Mouse (Mus musculus) limb, embryonic 14.5 days (tissue): ENCODE measurements at regions not wholly inside any gene's neighbourhood (a gene's known extent, or its start where the extent isn't known, plus 50 kb on each side); places are given as distances from the start of the nearest gene placed in this dataset.

Source experiments
- ATAC-seq: fragments of 200-750 bp; cut with Nextera tagmentation; 2 replicates; pipeline ENCODE4 v1.8.0; 2017; ENCODE audit warnings: low read depth, moderate number of reproducible peaks, moderate TSS enrichment; ENCODE audit not compliant: low FRiP score
- DNase-seq: peaks from one replicate; pipeline ENCODE4 v3.0.0-alpha.2; 2015; ENCODE audit warnings: low spot score
- H3K27ac ChIP-seq: fragments of 300-500 bp; sonication (generic); replicated peaks from 2 replicates; pipeline ENCODE4 v1.5.1; 2014; ENCODE audit warnings: low read depth, mild to moderate bottlenecking, low read length, moderate library complexity, mixed read lengths
- H3K27me3 ChIP-seq: fragments of 300-500 bp; sonication (generic); 2 replicates; pipeline ENCODE4 v1.6.1; 2014; ENCODE audit warnings: low read length, mixed read lengths; ENCODE audit not compliant: control insufficient read depth, insufficient read depth
- H3K36me3 ChIP-seq: fragments of 300-500 bp; sonication (generic); 2 replicates; pipeline ENCODE4 v1.6.1; 2014; ENCODE audit warnings: mild to moderate bottlenecking, low read length, moderate library complexity, mixed read lengths; ENCODE audit not compliant: control insufficient read depth, insufficient read depth
- H3K4me1 ChIP-seq: fragments of 300-500 bp; sonication (generic); 2 replicates; pipeline ENCODE4 v1.6.1; 2014; ENCODE audit warnings: antibody characterized with exemption, low read length, mixed read lengths; ENCODE audit not compliant: control insufficient read depth, insufficient read depth
- H3K4me2 ChIP-seq: fragments of 300-500 bp; sonication (generic); replicated peaks from 2 replicates; pipeline ENCODE4 v1.6.1; 2014; ENCODE audit warnings: low read depth, mild to moderate bottlenecking, low read length, moderate library complexity; ENCODE audit not compliant: severe bottlenecking
- H3K4me3 ChIP-seq: fragments of 300-500 bp; sonication (generic); replicated peaks from 2 replicates; pipeline ENCODE4 v1.5.1; 2014; ENCODE audit warnings: low read length
- H3K9ac ChIP-seq: fragments of 300-500 bp; sonication (generic); 2 replicates; pipeline ENCODE4 v1.6.1; 2014; ENCODE audit warnings: mild to moderate bottlenecking, low read depth, low read length, moderate library complexity; ENCODE audit not compliant: severe bottlenecking
- H3K9me3 ChIP-seq: fragments of 300-500 bp; sonication (generic); 2 replicates; pipeline ENCODE4 v1.6.1; 2016; ENCODE audit warnings: low read length; ENCODE audit not compliant: control insufficient read depth
- POLR2A ChIP-seq: fragments of 200-500 bp; IDR thresholded peaks from 2 replicates; pipeline ENCODE4 v1.8.0; 2012; ENCODE audit warnings: inconsistent platforms, mild to moderate bottlenecking, moderate library complexity, borderline replicate concordance; ENCODE audit not compliant: insufficient read depth, insufficient read length; ENCODE audit errors: extremely low read depth
- WGBS: fragments of 180-500 bp; shearing (Covaris S2); extraction: QIAGEN DNeasy Blood & Tissue Kit; methylation state at CpG from one replicate; pipeline ENCODE4 v1.1.7; 2014; 5-methylcytosine and 5-hydroxymethylcytosine counted together

DNA sequence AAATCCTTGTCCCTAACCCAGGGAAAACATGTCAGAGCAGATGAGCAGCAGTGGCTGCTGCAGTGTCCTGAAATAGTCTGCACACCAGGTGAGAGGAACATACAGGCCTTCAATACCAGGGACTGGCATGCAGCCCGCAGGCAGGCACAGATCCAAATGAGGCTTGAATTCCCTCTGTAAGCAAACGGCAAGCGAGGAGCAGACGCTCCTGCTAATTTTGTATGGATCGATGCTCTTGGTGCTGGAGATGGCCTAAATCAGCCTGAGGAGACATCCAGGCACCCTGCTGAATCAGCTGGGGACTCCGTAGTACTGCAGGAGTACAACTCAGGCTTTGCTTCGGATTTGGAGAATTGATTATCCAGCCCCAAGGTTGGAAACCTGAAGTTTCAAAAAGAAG lies 1273.2 kb downstream of the Gsdmc2 start:
- Histone ChIP-seq H3K4me3 (no peak overlapping the region), H3K27me3 (no peaks in the 10 kb centered on the region), H3K4me2 (no peak overlapping the region), H3K27ac (no peak overlapping the region), H3K9ac (no peak overlapping the region), H3K9me3 (no peaks in the 10 kb centered on the region), H3K4me1 (no peaks in the 10 kb centered on the region), H3K36me3 (no peaks in the 10 kb centered on the region)
- no peak for DNase-seq
- 75% methylated on average over 7 of the region's 7 CpGs for WGBS
- no peak for TF ChIP-seq POLR2A
- ATAC-seq: no peak

DNA sequence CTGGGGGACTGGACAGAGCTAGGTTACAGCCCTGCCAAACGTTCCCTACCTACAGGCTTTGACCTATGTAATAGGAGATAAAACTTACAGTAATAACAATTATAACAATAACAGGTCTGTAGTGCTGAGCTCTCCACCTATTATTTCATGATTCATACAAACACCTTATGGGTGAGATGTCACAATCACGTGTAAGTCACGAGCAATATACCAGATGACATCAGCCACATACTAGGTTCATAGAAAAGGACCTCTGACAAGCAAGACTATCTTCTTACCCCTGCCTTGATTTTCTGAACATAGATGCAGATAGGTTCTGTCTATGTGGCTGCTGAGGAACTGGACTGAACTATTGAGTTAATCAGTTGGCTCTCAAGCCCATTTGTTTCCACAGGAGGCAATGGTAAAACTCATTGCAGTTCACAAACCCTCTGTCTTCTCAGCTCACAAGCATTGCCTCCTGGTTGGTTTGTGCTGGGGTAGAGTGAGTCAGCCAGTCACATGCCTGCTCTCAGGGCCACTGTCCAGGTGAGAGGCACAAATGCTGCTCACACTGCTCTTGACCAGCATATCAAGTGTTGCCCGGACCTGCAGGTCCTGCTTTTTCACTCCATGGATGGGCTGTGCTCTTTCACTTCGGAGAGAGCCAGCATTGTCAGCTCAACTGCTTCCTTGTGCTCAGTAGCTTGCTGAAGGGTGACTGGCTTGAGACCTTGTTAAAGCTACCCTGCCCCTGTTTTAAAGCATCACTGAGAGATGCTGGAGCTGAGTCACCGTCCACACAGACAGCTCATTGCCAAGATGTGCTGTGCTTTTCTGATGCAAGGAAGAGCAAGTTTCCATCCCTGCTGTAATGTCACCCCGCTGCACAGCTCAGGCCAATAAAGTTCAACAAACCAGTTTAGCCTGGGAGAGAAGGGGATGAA lies 1275.9 kb downstream of the Gsdmc2 start:
- H3K4me3 ChIP-seq: no peak overlapping the region
- no peak overlapping the region for H3K9ac ChIP-seq
- no peaks in the 10 kb centered on the region for H3K9me3 ChIP-seq
- ATAC-seq (no peak), DNase-seq (no peak)
- H3K36me3 ChIP-seq: no peaks in the 10 kb centered on the region
- no peak overlapping the region for H3K4me2 ChIP-seq
- H3K4me1 ChIP-seq: peaks cover 3% of the 10 kb centered on the region; the same call in 1 of the 2 replicates
- H3K27ac ChIP-seq: no peak overlapping the region
- no peaks in the 10 kb centered on the region for H3K27me3 ChIP-seq
- TF ChIP-seq POLR2A: no peak
- WGBS: 57% methylated on average over 7 of the region's 7 CpGs

DNA sequence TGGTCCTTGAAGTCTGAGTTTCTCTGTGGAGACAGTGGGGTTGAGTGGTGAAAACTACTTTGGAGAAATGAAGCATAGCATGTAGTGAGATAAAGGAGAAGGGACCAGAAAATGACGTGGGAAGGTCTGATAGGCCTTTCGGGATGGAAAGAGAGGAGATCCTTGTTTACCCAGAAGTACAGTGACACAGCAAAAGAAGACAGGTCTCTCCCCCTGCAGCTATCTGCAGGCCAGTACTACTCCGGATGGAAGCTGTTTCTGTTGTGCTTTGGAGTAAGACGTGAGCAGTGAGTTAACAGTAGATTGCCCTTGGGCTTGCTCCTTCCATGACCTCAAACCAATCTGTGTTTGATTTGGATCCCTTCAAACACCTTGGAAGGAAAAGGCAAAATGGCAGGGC lies 1277.5 kb downstream of the Gsdmc2 start:
- Histone ChIP-seq H3K4me1 (peaks cover 3% of the 10 kb centered on the region; the same call in 1 of the 2 replicates), H3K27ac (no peak overlapping the region), H3K4me2 (no peak overlapping the region), H3K27me3 (no peaks in the 10 kb centered on the region), H3K9me3 (no peaks in the 10 kb centered on the region), H3K36me3 (no peaks in the 10 kb centered on the region), H3K4me3 (no peak overlapping the region), H3K9ac (no peak overlapping the region)
- no peak for TF ChIP-seq POLR2A
- WGBS: 71% methylated on average over 4 of the region's 4 CpGs
- ATAC-seq (no peak), DNase-seq (no peak)

DNA sequence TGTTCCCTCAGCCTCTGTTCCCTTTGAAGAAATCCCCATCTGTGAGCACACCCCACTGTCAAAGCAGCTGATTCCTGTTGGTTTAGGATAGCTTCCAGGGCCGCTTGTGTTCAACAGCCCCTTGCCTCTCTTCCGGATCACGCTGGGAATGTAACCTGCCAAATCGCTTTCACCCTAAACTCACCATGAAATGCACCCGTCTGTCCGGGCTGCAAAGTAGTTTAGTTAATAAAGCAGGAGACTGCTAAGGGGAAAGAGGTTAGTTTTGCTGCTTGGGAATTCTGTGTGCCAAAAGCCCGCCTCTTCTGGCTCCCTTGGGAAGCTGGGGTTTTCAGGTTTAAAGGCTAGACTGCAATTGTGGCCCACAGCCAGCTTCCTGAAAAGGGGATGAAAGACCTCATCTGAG lies 1278.9 kb downstream of the Gsdmc2 start:
- 5% methylated on average over 7 of the region's 7 CpGs for WGBS
- H3K9me3 ChIP-seq: no peaks in the 10 kb centered on the region
- H3K4me1 ChIP-seq: peaks cover 3% of the 10 kb centered on the region; the same call in 1 of the 2 replicates
- DNase-seq (peak; percentile 70), ATAC-seq (peak; percentile 41; the same call in 1 of the 2 replicates)
- H3K27me3 ChIP-seq: no peaks in the 10 kb centered on the region
- H3K4me2 ChIP-seq: 0 out of 2 replicates have a peak overlapping the region, but pooled peaks have one; percentile 6
- no peaks in the 10 kb centered on the region for H3K36me3 ChIP-seq
- no peak overlapping the region for H3K27ac ChIP-seq
- H3K4me3 ChIP-seq: no peak overlapping the region
- no peak for TF ChIP-seq POLR2A
- no peak overlapping the region for H3K9ac ChIP-seq

DNA sequence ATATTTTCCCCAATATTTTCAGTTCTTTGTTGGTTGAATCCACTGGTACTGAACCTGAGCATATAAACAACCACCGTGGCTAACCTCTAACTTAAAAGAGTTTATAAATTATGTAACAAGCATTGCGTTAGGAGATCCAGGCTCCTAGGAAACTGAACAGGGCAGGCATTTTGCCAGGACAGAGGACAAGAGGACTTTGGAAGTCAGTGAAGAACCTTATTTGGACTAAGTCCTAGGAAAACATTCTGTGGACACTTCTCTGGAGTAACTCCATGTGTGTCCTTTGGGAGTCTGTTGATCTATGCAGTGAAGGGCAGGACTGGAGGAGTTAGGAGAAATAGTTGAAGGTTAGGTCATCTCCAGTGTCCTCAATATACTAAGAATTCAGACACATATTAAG lies 1311.7 kb downstream of the Gsdmc2 start:
- H3K9ac ChIP-seq: no peak overlapping the region
- peak; percentile 4 for DNase-seq
- TF ChIP-seq POLR2A: no peak
- no peaks in the 10 kb centered on the region for H3K9me3 ChIP-seq
- ATAC-seq: no peak
- no peak overlapping the region for H3K27ac ChIP-seq
- H3K4me3 ChIP-seq: no peak overlapping the region
- no peaks in the 10 kb centered on the region for H3K36me3 ChIP-seq
- H3K4me2 ChIP-seq: no peak overlapping the region
- H3K4me1 ChIP-seq: no peaks in the 10 kb centered on the region
- 72% methylated on average over 2 of the region's 2 CpGs for WGBS
- no peaks in the 10 kb centered on the region for H3K27me3 ChIP-seq

DNA sequence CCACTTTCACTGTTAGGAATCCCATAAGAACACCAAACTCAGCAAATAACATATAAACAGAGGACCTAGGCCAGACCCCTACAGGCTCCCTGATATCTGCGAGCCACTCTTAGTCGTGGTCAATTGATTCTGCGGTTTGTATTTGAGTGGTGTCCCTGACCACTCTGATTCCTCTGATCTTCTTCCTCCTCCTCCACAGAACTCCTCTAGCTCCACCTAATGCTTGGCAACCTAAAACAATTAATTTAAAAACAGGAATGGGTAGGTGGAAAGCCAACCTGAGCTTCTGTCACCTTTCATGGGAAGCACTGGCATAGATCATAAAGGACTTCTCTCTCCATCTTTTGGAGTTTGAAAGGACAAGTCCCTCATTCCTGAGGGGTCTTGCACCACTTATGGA lies 1316.0 kb downstream of the Gsdmc2 start:
- no peak for ATAC-seq
- no peak overlapping the region for H3K27ac ChIP-seq
- no peaks in the 10 kb centered on the region for H3K36me3 ChIP-seq
- H3K4me2 ChIP-seq: no peak overlapping the region
- no peaks in the 10 kb centered on the region for H3K27me3 ChIP-seq
- no peak overlapping the region for H3K4me3 ChIP-seq
- H3K9me3 ChIP-seq: no peaks in the 10 kb centered on the region
- DNase-seq: no peak
- no peak overlapping the region for H3K9ac ChIP-seq
- 72% methylated on average over 3 of the region's 3 CpGs for WGBS
- no peak for TF ChIP-seq POLR2A
- H3K4me1 ChIP-seq: no peaks in the 10 kb centered on the region
